Mouse (Mus musculus): ENCODE data around the gene Foxb1. TPM values are rescaled to one million over a fixed set of nuclear protein-coding genes. Genes with fewer than 3 reads are reported as not detected.

Foxb1 gene
- polyA plus RNA-seq (2012; rRNA removed; ENCODE audit: low replicate concordance) = not detected in 2 replicates

GRCm38 (mm10) chr9:69760371-69761301 lies at the start of gene Foxb1:
Foxb1 (minus strand) TSS chr9:69760940.

Other genes starting within 250 kb of the Foxb1 start
- gene Bnip2, start 228.5 kb upstream of the Foxb1 start, polyA plus RNA-seq (2012; rRNA removed; ENCODE audit: low replicate concordance) = 19.1 and 35.9 TPM in 2 replicates